Mouse (Mus musculus) liver, embryonic 11.5 days (tissue): ENCODE measurements at regions not wholly inside any gene's neighbourhood (a gene's known extent, or its start where the extent isn't known, plus 50 kb on each side); places are given as distances from the start of the nearest gene placed in this dataset.

Experiments used
- ATAC-seq: fragments of 200-750 bp; cut with Nextera tagmentation; replicated peaks from 2 replicates; pipeline ENCODE4 v1.8.0; 2017; ENCODE audit warnings: moderate number of reproducible peaks, mild to moderate bottlenecking, moderate TSS enrichment, moderate library complexity; ENCODE audit not compliant: low FRiP score
- DNase-seq: peaks from one replicate; pipeline ENCODE4 v3.0.0-alpha.2; 2017; ENCODE audit warnings: low spot score
- H3K27ac ChIP-seq: fragments of 300-500 bp; sonication (generic); 2 replicates; pipeline ENCODE4 v1.5.1; 2014; ENCODE audit warnings: mild to moderate bottlenecking, low read depth, low read length, control low read depth
- H3K27me3 ChIP-seq: fragments of 300-500 bp; sonication (generic); replicated peaks from 2 replicates; pipeline ENCODE4 v1.6.1; 2014; ENCODE audit warnings: low read length, mixed read lengths; ENCODE audit not compliant: control insufficient read depth, insufficient read depth
- H3K36me3 ChIP-seq: fragments of 300-500 bp; sonication (generic); 2 replicates; pipeline ENCODE4 v1.6.1; 2014; ENCODE audit warnings: mild to moderate bottlenecking, low read length, moderate library complexity, mixed read lengths; ENCODE audit not compliant: control insufficient read depth, insufficient read depth
- H3K4me1 ChIP-seq: fragments of 300-500 bp; sonication (generic); replicated peaks from 2 replicates; pipeline ENCODE4 v1.6.1; 2014; ENCODE audit warnings: low read length, mixed read lengths; ENCODE audit not compliant: control insufficient read depth, insufficient read depth
- H3K4me2 ChIP-seq: fragments of 300-500 bp; sonication (generic); 2 replicates; pipeline ENCODE4 v1.6.1; 2014; ENCODE audit warnings: mild to moderate bottlenecking, control low read depth, moderate library complexity
- H3K4me3 ChIP-seq: fragments of 300-500 bp; sonication (generic); 2 replicates; pipeline ENCODE4 v1.5.1; 2014; ENCODE audit warnings: low read depth, low read length, control low read depth
- H3K9ac ChIP-seq: fragments of 300-500 bp; sonication (generic); 2 replicates; pipeline ENCODE4 v1.6.1; 2014; ENCODE audit warnings: low read depth, low read length, control low read depth
- H3K9me3 ChIP-seq: fragments of 300-500 bp; sonication (generic); 2 replicates; pipeline ENCODE4 v1.6.1; 2016; ENCODE audit warnings: low read length, inconsistent platforms, mixed read lengths; ENCODE audit not compliant: control insufficient read depth
- WGBS: fragments of 180-500 bp; shearing (Covaris S2); extraction: QIAGEN DNeasy Blood & Tissue Kit; methylation state at CpG from one replicate; pipeline ENCODE4 v1.1.7; 2014; 5-methylcytosine and 5-hydroxymethylcytosine counted together

DNA sequence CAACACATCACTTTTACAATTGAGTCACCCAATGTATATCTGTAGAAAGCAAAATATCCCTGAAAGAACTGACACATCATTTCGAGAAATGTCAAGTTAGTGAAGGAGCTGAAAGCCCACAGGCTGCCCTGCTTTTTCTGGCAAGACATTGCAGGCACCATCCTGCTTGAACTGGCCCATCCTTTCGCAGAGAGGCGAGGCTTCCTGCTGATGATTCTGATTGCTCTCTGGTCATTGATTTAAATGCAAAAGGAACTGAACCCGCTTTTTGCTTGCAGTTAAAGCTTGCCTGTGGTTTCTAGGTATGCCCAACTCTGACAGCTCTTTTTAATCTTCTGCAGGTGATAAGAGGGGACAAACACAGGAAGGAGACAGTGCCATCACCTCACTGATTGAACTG lies 748.9 kb upstream of the Nudt12 start:
- WGBS = 34% methylated on average over 4 of the region's 4 CpGs
- H3K27ac ChIP-seq = no peak overlapping the region

DNA sequence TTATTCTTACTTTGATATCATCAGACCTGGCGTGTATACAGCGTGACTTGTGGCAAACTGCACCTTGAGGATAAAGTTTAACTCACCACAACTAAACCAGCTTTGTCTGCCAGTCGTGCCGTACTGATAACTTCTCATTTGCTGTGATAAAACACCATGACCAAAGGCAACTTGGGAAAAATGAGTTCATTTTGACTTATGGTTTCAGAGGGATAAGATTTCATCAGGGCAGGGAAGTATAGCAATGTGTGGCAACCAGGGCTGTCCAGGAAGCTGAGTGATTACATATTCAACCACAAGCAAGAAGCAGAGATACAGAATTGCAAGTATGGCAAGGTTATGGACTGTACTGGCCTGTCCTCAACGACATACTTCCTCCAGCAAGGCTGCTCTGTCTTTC lies 747.7 kb upstream of the Nudt12 start:
- Histone ChIP-seq H3K4me3 (no peak overlapping the region), H3K27me3 (no peaks in the 10 kb centered on the region), H3K4me2 (no peak overlapping the region), H3K9ac (no peak overlapping the region), H3K27ac (no peak overlapping the region), H3K36me3 (no peaks in the 10 kb centered on the region), H3K4me1 (no peaks in the 10 kb centered on the region), H3K9me3 (no peaks in the 10 kb centered on the region)
- WGBS = 61% methylated on average over 5 of the region's 5 CpGs
- no peak; the same call in 1 of the 2 replicates for ATAC-seq
- no peak for DNase-seq

More for the DNA sequence above, 748.9 kb upstream of the Nudt12 start:
- ATAC-seq (no peak), DNase-seq (no peak)
- H3K4me3 ChIP-seq = no peak overlapping the region
- H3K36me3 ChIP-seq = no peaks in the 10 kb centered on the region
- H3K9me3 ChIP-seq = no peaks in the 10 kb centered on the region
- H3K27me3 ChIP-seq = no peaks in the 10 kb centered on the region
- H3K9ac ChIP-seq = no peak overlapping the region
- H3K4me2 ChIP-seq = no peak overlapping the region
- H3K4me1 ChIP-seq = no peaks in the 10 kb centered on the region

- WGBS = 74% methylated on average over 1 of the region's 1 CpGs
- H3K9ac ChIP-seq = no peak overlapping the region
- no peak overlapping the region for H3K27ac ChIP-seq
- no peak for ATAC-seq
- H3K9me3 ChIP-seq = no peaks in the 10 kb centered on the region
- H3K27me3 ChIP-seq = no peaks in the 10 kb centered on the region
- H3K4me3 ChIP-seq = no peak overlapping the region
- no peak overlapping the region for H3K4me2 ChIP-seq
- H3K36me3 ChIP-seq = no peaks in the 10 kb centered on the region
- no peak for DNase-seq
- H3K4me1 ChIP-seq = no peaks in the 10 kb centered on the region
These were observed 732.9 kb upstream of the Nudt12 start for GRCm38 (mm10) chr17:59746106-59746505.
